Mouse (Mus musculus): ENCODE data around the gene H2afx.
A peak's percentile ranks its signal among the peaks of the same experiment; 100 is the strongest.
"Not testable (repeated sequence)": the region's sequence is repeated elsewhere in the genome, so short reads cannot be mapped to it uniquely, and the experiment has no call there.

The H2afx gene

GRCm38 (mm10) chr9:44334396-44335330 is at the start of gene H2afx:
Gene H2afx (plus strand): TSS chr9:44334694.
- peak; percentile 97 to 98 for DNase-seq (ENCODE audit: low spot score in 2 of 2)

- DNase-seq (ENCODE audit: low spot score in 2 of 2), result no peak
These were observed 48.1 kb upstream of the H2afx start for GRCm38 (mm10) chr9:44286256-44286850.

GRCm38 (mm10) chr9:44287003-44287400 is 47.5 kb upstream of the H2afx start:
- no peak for DNase-seq (ENCODE audit: low spot score in 2 of 2)

GRCm38 (mm10) chr9:44287401-44288075 is 47.0 kb upstream of the H2afx start:
- DNase-seq (ENCODE audit: low spot score in 2 of 2), result no peak

- DNase-seq (ENCODE audit: low spot score in 2 of 2), result no peak
These were observed 46.2 kb upstream of the H2afx start, which contains the start of gene Abcg4 for GRCm38 (mm10) chr9:44288076-44288958. Gene Abcg4 (minus strand): TSS chr9:44288615.

GRCm38 (mm10) chr9:44288959-44289291 is 45.6 kb upstream of the H2afx start:
- no peak for DNase-seq (ENCODE audit: low spot score in 2 of 2)

GRCm38 (mm10) chr9:44292490-44292889 is 42.0 kb upstream of the H2afx start:
- DNase-seq (ENCODE audit: low spot score in 2 of 2), result no peak

GRCm38 (mm10) chr9:44300001-44300400 is 34.5 kb upstream of the H2afx start:
- DNase-seq (ENCODE audit: low spot score in 2 of 2), result not testable (repeated sequence)

GRCm38 (mm10) chr9:44305466-44306079 is 28.9 kb upstream of the H2afx start, which contains the start of gene Hinfp:
Gene Hinfp (minus strand): TSS chr9:44305671.
- peak; percentile 98 to 99 for DNase-seq (ENCODE audit: low spot score in 2 of 2)

GRCm38 (mm10) chr9:44306532-44306931 is 28.0 kb upstream of the H2afx start:
- no peak for DNase-seq (ENCODE audit: low spot score in 2 of 2)

- no peak for DNase-seq (ENCODE audit: low spot score in 2 of 2)
These were observed 27.2 kb upstream of the H2afx start for GRCm38 (mm10) chr9:44307248-44307647.

GRCm38 (mm10) chr9:44309756-44310155 is 24.7 kb upstream of the H2afx start:
- no peak for DNase-seq (ENCODE audit: low spot score in 2 of 2)

GRCm38 (mm10) chr9:44310750-44311135 is 23.8 kb upstream of the H2afx start:
- DNase-seq (ENCODE audit: low spot score in 2 of 2), result no peak

- DNase-seq (ENCODE audit: low spot score in 2 of 2), result no peak
These were observed 23.1 kb upstream of the H2afx start for GRCm38 (mm10) chr9:44311136-44312134.

GRCm38 (mm10) chr9:44313476-44314256 is 20.8 kb upstream of the H2afx start:
- no peak for DNase-seq (ENCODE audit: low spot score in 2 of 2)

- DNase-seq (ENCODE audit: low spot score in 2 of 2), result no peak
These were observed 20.3 kb upstream of the H2afx start for GRCm38 (mm10) chr9:44314257-44314547.

- DNase-seq (ENCODE audit: low spot score in 2 of 2), result no peak
These were observed 19.6 kb upstream of the H2afx start for GRCm38 (mm10) chr9:44314910-44315309.

- DNase-seq (ENCODE audit: low spot score in 2 of 2), result no peak
These were observed 17.0 kb upstream of the H2afx start for GRCm38 (mm10) chr9:44317452-44317851.
